Mouse (Mus musculus) CD8-positive naive resting alpha-beta T cell, adult 57 days (primary cell): Measurements from ENCODE around the gene Vmn1r183. TPM values are rescaled to one million over a fixed set of nuclear protein-coding genes. Genes with fewer than 3 reads are reported as not detected.

Experiments used
- total RNA-seq: library from RNA; stranded (reverse); gene quantifications from one replicate; pipeline ENCODE4 v1.2.4, GENCODE M21; 2023

Vmn1r183 gene
- not detected for total RNA-seq

DNA sequence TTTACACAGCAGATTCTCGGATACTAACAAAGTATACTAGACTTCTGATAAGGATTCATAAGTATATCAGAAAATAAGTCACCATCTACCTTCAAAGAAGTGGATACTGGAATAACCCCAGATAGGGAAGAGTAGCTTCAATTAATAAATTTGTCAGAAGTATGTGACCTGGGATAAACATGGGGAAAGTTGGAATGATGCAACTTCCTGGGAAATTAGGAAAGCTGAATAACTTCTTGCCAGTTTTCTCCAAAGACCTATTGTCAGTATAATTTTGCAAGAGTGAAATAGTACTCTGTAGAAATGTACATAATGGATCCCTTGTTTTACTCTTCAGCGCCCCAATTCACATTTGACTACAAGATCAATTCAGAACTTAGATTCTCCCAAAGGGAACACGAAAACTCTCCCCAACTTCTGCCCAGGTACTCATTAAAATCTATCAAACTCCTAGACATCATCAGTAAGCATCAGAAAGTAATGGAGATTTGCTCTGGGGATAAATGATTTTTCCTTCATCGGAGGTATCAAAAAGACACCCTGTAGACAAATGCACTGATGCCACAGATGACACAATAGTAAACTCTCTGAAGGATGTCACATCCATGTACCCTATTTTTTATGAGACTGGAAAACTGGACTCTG, at the start of gene Vmn1r183:
TSS of gene Vmn1r183 (plus strand) at position 595 of the 645 bp plus-strand sequence.

DNA sequence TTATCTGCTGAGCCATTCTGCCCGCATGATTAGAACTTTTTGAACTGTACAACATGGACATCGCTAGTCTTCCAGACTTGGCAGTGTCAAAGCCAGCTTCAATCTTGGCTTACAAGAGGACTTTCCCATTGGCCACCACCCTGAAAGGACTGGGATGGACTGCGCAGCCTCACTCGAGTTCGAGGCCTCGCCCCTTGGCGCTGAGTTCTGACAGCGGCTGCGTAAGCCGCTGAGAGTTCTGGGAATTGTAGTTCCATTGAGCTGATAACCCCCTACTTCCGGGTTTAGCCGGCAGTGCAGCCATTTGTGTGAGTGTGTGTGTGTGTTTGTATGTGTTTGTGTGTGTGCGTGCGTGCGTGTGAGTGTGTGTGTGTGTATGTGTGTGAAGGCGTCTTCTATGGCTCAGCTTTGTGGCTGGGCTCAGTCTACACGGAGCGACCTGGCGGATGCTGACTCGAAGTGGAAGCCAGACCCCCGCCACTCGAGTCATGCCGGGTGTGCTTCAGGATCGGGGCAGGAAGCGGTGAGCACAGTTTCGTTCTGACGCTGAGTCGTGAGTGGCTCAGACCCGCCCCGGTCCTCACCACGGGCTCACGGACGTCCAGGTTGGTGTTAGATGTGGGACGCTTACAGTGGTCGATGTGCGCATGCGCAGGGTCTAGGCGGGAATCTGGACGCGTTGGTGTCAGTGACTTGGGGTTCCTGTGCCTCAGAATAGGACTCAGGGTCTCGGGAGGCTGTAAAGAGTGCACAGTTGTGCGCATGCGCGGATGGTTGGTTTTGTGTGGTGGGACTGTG, 28.8 kb downstream of the Vmn1r183 start, which contains the start of gene Zfp180:
TSS of gene Zfp180 (plus strand) at position 291 of the 798 bp plus-strand sequence.

DNA sequence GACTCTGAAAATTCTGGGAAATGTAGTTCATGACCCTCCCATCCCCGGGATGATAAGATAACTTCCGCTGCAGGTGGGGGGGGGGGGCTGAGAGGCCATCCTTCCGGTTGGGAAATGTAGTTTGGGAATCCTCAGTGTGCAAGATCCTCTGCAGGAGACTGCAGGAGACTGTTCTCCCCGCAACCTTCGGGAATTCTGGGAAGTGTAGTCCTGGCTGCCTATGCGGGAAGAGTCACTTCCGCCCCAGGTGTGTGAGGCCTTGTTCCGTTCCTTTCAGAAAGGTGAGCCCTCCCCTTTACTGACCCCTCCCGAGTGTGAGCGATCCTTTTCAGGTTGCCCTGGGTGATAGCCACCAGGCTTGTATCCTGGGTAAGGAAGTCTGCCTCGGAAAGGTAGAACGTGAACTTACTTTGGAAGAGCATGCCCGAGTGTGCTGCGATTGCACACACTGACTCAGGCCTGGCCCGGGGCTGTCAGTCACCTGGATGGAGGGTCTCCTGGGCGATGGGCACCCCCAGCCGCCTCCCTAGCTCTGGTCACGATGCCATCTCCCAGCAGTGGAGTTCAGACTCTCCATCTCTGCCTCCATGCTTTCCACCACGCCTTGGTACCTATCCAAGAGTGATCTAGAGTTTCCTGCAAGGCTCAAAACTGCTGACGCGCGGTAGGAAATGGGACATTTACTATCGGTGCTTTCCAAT, 59.3 kb downstream of the Vmn1r183 start, which contains the start of gene Zfp112:
TSS of gene Zfp112 (plus strand) at position 159 of the 701 bp plus-strand sequence.

Other genes with a start within 250 kb of the Vmn1r183 start
- not detected for gene Vmn1r175, start 242.6 kb upstream of the Vmn1r183 start, total RNA-seq
- not detected for gene Vmn1r176, start 215.9 kb upstream of the Vmn1r183 start, total RNA-seq
- not detected for gene Vmn1r177, start 186.8 kb upstream of the Vmn1r183 start, total RNA-seq
- not detected for gene Vmn1r178, start 161.2 kb upstream of the Vmn1r183 start, total RNA-seq
- gene Vmn1r179, start 126.3 kb upstream of the Vmn1r183 start, total RNA-seq, result not detected
- not detected for gene Vmn1r180, start 102.6 kb upstream of the Vmn1r183 start, total RNA-seq
- gene Vmn1r181, start 78.6 kb upstream of the Vmn1r183 start, total RNA-seq, result not detected
- not detected for gene V1rd19, start 51.6 kb upstream of the Vmn1r183 start, total RNA-seq
- 33.2 TPM for gene Zfp180, start 28.7 kb downstream of the Vmn1r183 start, total RNA-seq
- 4.4 TPM for gene Zfp112, start 59.1 kb downstream of the Vmn1r183 start, total RNA-seq
- 5.7 TPM for gene Zfp235, start 80.9 kb downstream of the Vmn1r183 start, total RNA-seq
- 0.55 TPM for gene Zfp114, start 121.8 kb downstream of the Vmn1r183 start, total RNA-seq
- gene Zfp111, start 158.2 kb downstream of the Vmn1r183 start, total RNA-seq, result 0.24 TPM
- 3.8 TPM for gene Zfp109, start 184.3 kb downstream of the Vmn1r183 start, total RNA-seq
- gene Zfp108, start 201.5 kb downstream of the Vmn1r183 start, total RNA-seq, result not detected
- gene Zfp93, start 217.2 kb downstream of the Vmn1r183 start, total RNA-seq, result 0.98 TPM
- gene Zfp61, start 248.0 kb downstream of the Vmn1r183 start, total RNA-seq, result 10.2 TPM